In the genomic region with DNA sequence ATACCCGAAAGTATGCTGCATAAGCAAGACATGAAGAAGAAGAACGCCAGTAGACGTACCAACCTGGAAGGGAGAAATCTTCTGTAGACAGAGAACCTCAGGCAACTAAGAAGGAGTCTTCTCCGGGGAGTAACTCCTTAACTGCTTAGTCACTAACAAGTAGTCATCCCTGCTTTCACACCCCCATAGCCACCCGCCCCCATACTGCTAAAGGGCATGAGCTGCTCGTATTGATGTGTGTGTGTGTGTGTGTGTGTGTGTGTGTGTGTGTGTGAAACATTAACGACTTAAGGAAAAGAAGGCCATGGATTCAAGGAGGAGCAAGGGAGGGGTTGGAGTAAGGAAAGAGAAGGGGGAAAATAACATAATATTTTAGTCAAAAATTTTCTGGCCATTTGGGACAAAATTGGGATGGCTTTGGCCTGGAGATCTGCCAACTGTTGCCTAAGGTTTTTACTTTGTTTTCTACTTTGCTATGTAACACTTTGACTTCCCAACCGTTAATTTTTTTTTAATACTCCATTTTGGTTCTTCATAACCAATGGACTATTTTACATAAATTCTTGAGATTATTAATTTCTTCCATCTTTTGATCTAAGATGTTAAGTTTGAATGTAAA, we compare ENCODE assay signal across 22 mouse cellular contexts. TPM values are rescaled to one million over a fixed set of nuclear protein-coding genes. Genes with fewer than 3 reads are reported as not detected.
A peak's percentile ranks its signal among the peaks of the same experiment; 100 is the strongest.
DNase-seq lines count a peak whose midpoint lies in the region; ATAC-seq and TF ChIP-seq lines count a peak whose summit lies in the region.
"Had no signal": no experiment of that assay in that cellular context is flagged by ENCODE, and none has a peak within 500 bp of the region (broad histone marks: within the 10 kb centered on the region; RNA-seq: fewer than 3 reads in every experiment).

No protein-coding gene starts in this region.

- no peak overlapping the region for H3K4me3 ChIP-seq in cerebellum, adult 2 months (replicated peaks; ENCODE audit: insufficient read depth, low read depth, low read length)
- H3K4me3 ChIP-seq in forebrain, embryonic 15.5 days: no peak overlapping the region
- no peak overlapping the region for H3K4me3 ChIP-seq in forebrain, embryonic 14.5 days (ENCODE audit: low read depth, low read length)
- no peak overlapping the region for H3K4me3 ChIP-seq in lung, embryonic 14.5 days (ENCODE audit: low read depth, low read length)
- no peak overlapping the region for H3K4me3 ChIP-seq in olfactory bulb, adult 2 months (ENCODE audit: insufficient read depth, low read depth, low read length)
- H3K4me3 ChIP-seq: embryonic facial prominence, embryonic 10.5 days; embryonic facial prominence, embryonic 12.5 days; forebrain, embryonic 12.5 days had no signal

- no peak for ATAC-seq in forebrain, embryonic 15.5 days (replicated peaks)
- ATAC-seq in forebrain, embryonic 14.5 days: no peak
- ATAC-seq in lung, embryonic 14.5 days (ENCODE audit: insufficient read depth): no peak
- ATAC-seq: activated CD4-positive, CD25-positive, alpha-beta regulatory T cell, adult 4 months; CD4-positive, CD25-positive, alpha-beta regulatory T cell, adult 4 months; Patski had no signal

- no peak for DNase-seq in cerebellum, adult 2 months
- no peak for DNase-seq in cerebellum, postnatal 4 days (ENCODE audit: low spot score in 2 of 2)
- DNase-seq in forebrain, embryonic 14.5 days (ENCODE audit: low spot score): no peak
- DNase-seq in lung, embryonic 14.5 days: peak; percentile 26
- DNase-seq in lung, postnatal 10 days: no peak
- no peak for DNase-seq in layer of hippocampus, adult 11-12 months (ENCODE audit: low spot score)
- DNase-seq: adrenal gland, adult 8-10 months; adrenal gland, postnatal 14 days; adrenal gland, postnatal 36 days; B cell, adult 2 months; cerebellum, adult 8-10 months had no signal

- peaks cover 54% of the 10 kb centered on the region; the same call in 1 of the 2 replicates for H3K4me1 ChIP-seq in cerebellum, adult 2 months (ENCODE audit: control insufficient read depth, insufficient read depth, low read length)
- H3K4me1 ChIP-seq in forebrain, embryonic 15.5 days: peaks cover 47% of the 10 kb centered on the region
- peaks cover 16% of the 10 kb centered on the region for H3K4me1 ChIP-seq in forebrain, embryonic 14.5 days (ENCODE audit: control insufficient read depth, insufficient read depth, low read length)
- 0 out of 2 replicates have a peak, but pooled peaks cover 3% of the 10 kb centered on the region for H3K4me1 ChIP-seq in lung, embryonic 14.5 days (ENCODE audit: insufficient read depth)
- H3K4me1 ChIP-seq in olfactory bulb, adult 2 months (ENCODE audit: control insufficient read depth, insufficient read depth, low read length): peaks cover 10% of the 10 kb centered on the region; the same call in 1 of the 2 replicates
- H3K4me1 ChIP-seq: embryonic facial prominence, embryonic 10.5 days; embryonic facial prominence, embryonic 12.5 days had no signal

- H3K36me3 ChIP-seq in forebrain, embryonic 15.5 days: no peaks in the 10 kb centered on the region
- H3K36me3 ChIP-seq in forebrain, embryonic 14.5 days (ENCODE audit: control insufficient read depth, insufficient read depth, low read length): no peaks in the 10 kb centered on the region
- H3K36me3 ChIP-seq in lung, embryonic 14.5 days (ENCODE audit: insufficient read depth): no peaks in the 10 kb centered on the region
- H3K36me3 ChIP-seq: embryonic facial prominence, embryonic 10.5 days; embryonic facial prominence, embryonic 12.5 days; forebrain, embryonic 12.5 days; G1E had no signal

- no peaks in the 10 kb centered on the region for H3K27me3 ChIP-seq in cerebellum, adult 2 months (ENCODE audit: control insufficient read depth, insufficient read depth, low read length)
- H3K27me3 ChIP-seq in forebrain, embryonic 15.5 days: peaks cover 3% of the 10 kb centered on the region; the same call in 1 of the 2 replicates
- no peaks in the 10 kb centered on the region for H3K27me3 ChIP-seq in forebrain, embryonic 14.5 days (replicated peaks; ENCODE audit: control insufficient read depth, insufficient read depth, low read length)
- no peaks in the 10 kb centered on the region for H3K27me3 ChIP-seq in lung, embryonic 14.5 days (ENCODE audit: insufficient read depth, low read length)
- H3K27me3 ChIP-seq: CH12.LX; embryonic facial prominence, embryonic 12.5 days had no signal

- H3K9ac ChIP-seq in forebrain, embryonic 15.5 days (replicated peaks): no peak overlapping the region
- no peak overlapping the region for H3K9ac ChIP-seq in forebrain, embryonic 14.5 days (ENCODE audit: low read length)
- no peak overlapping the region for H3K9ac ChIP-seq in lung, embryonic 14.5 days
- H3K9ac ChIP-seq: embryonic facial prominence, embryonic 12.5 days; forebrain, embryonic 12.5 days; forebrain, postnatal 0 days had no signal

- H3K4me2 ChIP-seq in forebrain, embryonic 15.5 days (replicated peaks): no peak overlapping the region
- H3K4me2 ChIP-seq in forebrain, embryonic 14.5 days (ENCODE audit: low read length): no peak overlapping the region
- no peak overlapping the region for H3K4me2 ChIP-seq in lung, embryonic 14.5 days
- H3K4me2 ChIP-seq: embryonic facial prominence, embryonic 12.5 days; forebrain, embryonic 12.5 days had no signal

- TF ChIP-seq POLR2A in cerebellum, adult 2 months (IDR thresholded peaks at IDR 0.05; ENCODE audit: borderline replicate concordance, insufficient read depth, low read length): no peak
- no peak for TF ChIP-seq POLR2A in olfactory bulb, adult 2 months (IDR thresholded peaks at IDR 0.05; ENCODE audit: insufficient read depth, low read depth, low read length)

- H3K27ac ChIP-seq in cerebellum, adult 2 months (ENCODE audit: insufficient read depth, low read length): peak overlapping the region; percentile 73
- H3K27ac ChIP-seq in forebrain, embryonic 15.5 days (replicated peaks): peak overlapping the region; percentile 75
- no peak overlapping the region for H3K27ac ChIP-seq in forebrain, embryonic 14.5 days (ENCODE audit: low read depth, low read length)
- H3K27ac ChIP-seq in lung, embryonic 14.5 days (ENCODE audit: low read depth): no peak overlapping the region
- H3K27ac ChIP-seq in olfactory bulb, adult 2 months (ENCODE audit: insufficient read depth, low read depth, low read length): peak overlapping the region; percentile 48
- H3K27ac ChIP-seq: embryonic facial prominence, embryonic 10.5 days; embryonic facial prominence, embryonic 12.5 days; forebrain, embryonic 12.5 days had no signal

- 49% methylated on average over 8 of the region's 8 CpGs for WGBS in cerebellum, adult 2 months
- 71% methylated on average over 8 of the region's 8 CpGs for WGBS in forebrain, embryonic 15.5 days
- WGBS in forebrain, embryonic 14.5 days: 76% methylated on average over 7 of the region's 8 CpGs
- 81% methylated on average over 8 of the region's 8 CpGs for WGBS in lung, embryonic 14.5 days
- 51% methylated on average over 8 of the region's 8 CpGs for WGBS in olfactory bulb, adult 2 months

- no peak for TF ChIP-seq CTCF in cerebellum, adult 2 months (IDR thresholded peaks at IDR 0.05; ENCODE audit: borderline replicate concordance, insufficient read depth, low read depth, low read length)
- no peak for TF ChIP-seq CTCF in lung, embryonic 14.5 days (IDR thresholded peaks at IDR 0.05; ENCODE audit: low read depth)
- TF ChIP-seq CTCF in olfactory bulb, adult 2 months (IDR thresholded peaks at IDR 0.05; ENCODE audit: insufficient read depth, low read depth, low read length): no peak

- H3K9me3 ChIP-seq in forebrain, embryonic 15.5 days: no peaks in the 10 kb centered on the region
- H3K9me3 ChIP-seq in forebrain, embryonic 14.5 days (replicated peaks; ENCODE audit: control insufficient read depth, low read length): no peaks in the 10 kb centered on the region
- no peaks in the 10 kb centered on the region for H3K9me3 ChIP-seq in lung, embryonic 14.5 days (ENCODE audit: low read depth, low read length)
- H3K9me3 ChIP-seq: embryonic facial prominence, embryonic 10.5 days; embryonic facial prominence, embryonic 12.5 days; forebrain, embryonic 12.5 days had no signal

RNA-seq across cellular contexts. Expression of gene Sh3gl2, which starts 51.0 kb away (rescaled TPM):
- polyA plus RNA-seq in cerebellum, adult 2 months (2012; rRNA removed): 369 and 387 TPM in 2 replicates
- 72.1 and 74.3 TPM in 2 replicates for polyA plus RNA-seq in forebrain, embryonic 15.5 days (2015; fragmentation: Nextera tagmentation; extraction: Ambion mirVana)
- 61.5 and 71.3 TPM in 2 replicates for polyA plus RNA-seq in forebrain, embryonic 14.5 days (2014; fragmentation: Nextera tagmentation; extraction: Ambion mirVana)
- 6.1 and 7.1 TPM in 2 replicates for polyA plus RNA-seq in lung, embryonic 14.5 days (2014; fragmentation: Nextera tagmentation; extraction: Ambion mirVana)
- polyA plus RNA-seq in olfactory bulb, adult 2 months (2012; ENCODE audit: insufficient read depth, insufficient read length, low replicate concordance, missing spikeins): 339 and 468 TPM in 2 replicates
- polyA plus RNA-seq: activated CD4-positive, CD25-positive, alpha-beta regulatory T cell, adult 4 months; CD4-positive, CD25-positive, alpha-beta regulatory T cell, adult 4 months; G1E had no signal

Comparison
In these comparisons a context has a peak if more than half of its experiments do, and no peak if none do; other contexts are left out.
1. H3K27ac ChIP-seq: peak in cerebellum, adult 2 months (single experiment), forebrain, embryonic 15.5 days (single experiment) and olfactory bulb, adult 2 months (single experiment); none in forebrain, embryonic 14.5 days (single experiment) and lung, embryonic 14.5 days (single experiment).